Mouse (Mus musculus): ENCODE measurements at regions not wholly inside any gene's neighbourhood (a gene's known extent, or its start where the extent isn't known, plus 50 kb on each side); places are given as distances from the start of the nearest gene placed in this dataset.

- Histone ChIP-seq H3K36me3 (no peaks in the 10 kb centered on the region), H3K27ac (no peak overlapping the region), H3K4me1 (peaks cover 23% of the 10 kb centered on the region), H3K4me3 (no peak overlapping the region), H3K27me3 (ENCODE audit: insufficient read depth, poor library complexity, severe bottlenecking) (no peaks in the 10 kb centered on the region), H3K9me3 (no peaks in the 10 kb centered on the region)
- DNase-seq (ENCODE audit: low spot score): no peak
- WGBS: 85% methylated on average over 8 of the region's 8 CpGs
Observed at GRCm38 (mm10) chr3:101524905-101525304, 79.6 kb downstream of the Atp1a1 start.

DNA sequence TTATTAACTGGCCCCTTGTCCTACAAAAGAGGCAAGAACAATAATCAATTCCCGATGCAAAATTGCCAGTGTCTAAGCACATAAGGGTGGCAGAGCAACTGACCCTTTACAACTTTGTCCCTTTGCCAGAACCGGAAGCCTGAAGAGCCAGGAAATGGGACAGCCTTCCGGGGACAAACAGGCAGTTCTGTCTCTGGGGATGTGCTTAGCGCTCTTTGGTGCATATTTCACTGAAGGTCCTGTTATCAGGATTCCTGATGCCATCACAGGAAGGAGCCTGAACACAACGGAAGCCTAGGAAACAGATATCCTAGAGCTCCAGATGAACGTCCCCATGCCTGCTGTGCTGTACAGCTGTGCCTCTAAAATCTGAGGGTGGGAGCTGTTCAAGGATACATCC is 80.0 kb downstream of the Atp1a1 start:
- Histone ChIP-seq H3K9me3 (no peaks in the 10 kb centered on the region), H3K4me1 (peaks cover 22% of the 10 kb centered on the region), H3K27ac (no peak overlapping the region), H3K36me3 (no peaks in the 10 kb centered on the region), H3K27me3 (ENCODE audit: insufficient read depth, poor library complexity, severe bottlenecking) (no peaks in the 10 kb centered on the region), H3K4me3 (no peak overlapping the region)
- no peak for DNase-seq (ENCODE audit: low spot score)
- WGBS: 50% methylated on average over 6 of the region's 6 CpGs

DNA sequence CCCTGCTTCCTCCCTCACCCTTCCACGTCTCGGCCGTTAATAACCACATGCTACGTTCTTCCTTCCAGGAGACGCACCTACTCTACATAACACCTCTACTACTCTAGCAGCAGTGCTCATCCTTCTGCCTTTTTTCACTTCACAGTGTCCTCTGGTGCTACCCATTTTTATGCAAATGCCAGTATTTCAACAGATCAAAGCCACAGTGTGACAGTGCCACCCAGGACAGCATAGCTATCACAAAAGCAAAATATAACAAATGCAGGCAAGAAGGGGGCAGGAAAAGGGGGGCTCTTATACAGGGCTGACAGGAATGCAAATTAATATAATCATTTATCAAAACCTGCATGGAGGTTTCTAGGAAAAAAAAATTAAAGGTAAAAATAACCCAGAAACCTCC is 81.2 kb downstream of the Atp1a1 start:
- no peak overlapping the region for H3K27ac ChIP-seq
- DNase-seq (ENCODE audit: low spot score): no peak
- 77% methylated on average over 5 of the region's 5 CpGs for WGBS
- no peak overlapping the region for H3K4me3 ChIP-seq
- H3K27me3 ChIP-seq (ENCODE audit: insufficient read depth, poor library complexity, severe bottlenecking): no peaks in the 10 kb centered on the region
- no peaks in the 10 kb centered on the region for H3K36me3 ChIP-seq
- H3K4me1 ChIP-seq: peaks cover 19% of the 10 kb centered on the region
- H3K9me3 ChIP-seq: no peaks in the 10 kb centered on the region

GRCm38 (mm10) chr3:101522246-101522920 is 82.1 kb downstream of the Atp1a1 start:
- H3K4me3 ChIP-seq: no peak overlapping the region
- no peaks in the 10 kb centered on the region for H3K36me3 ChIP-seq
- H3K27me3 ChIP-seq (ENCODE audit: insufficient read depth, poor library complexity, severe bottlenecking): no peaks in the 10 kb centered on the region
- WGBS: 81% methylated on average over 9 of the region's 9 CpGs
- H3K27ac ChIP-seq: no peak overlapping the region
- DNase-seq (ENCODE audit: low spot score): no peak
- H3K4me1 ChIP-seq: peaks cover 17% of the 10 kb centered on the region
- no peaks in the 10 kb centered on the region for H3K9me3 ChIP-seq

GRCm38 (mm10) chr3:101521155-101521554 is 83.3 kb downstream of the Atp1a1 start:
- Histone ChIP-seq H3K27ac (no peak overlapping the region), H3K4me3 (no peak overlapping the region), H3K4me1 (peaks cover 29% of the 10 kb centered on the region), H3K9me3 (no peaks in the 10 kb centered on the region), H3K36me3 (no peaks in the 10 kb centered on the region), H3K27me3 (ENCODE audit: insufficient read depth, poor library complexity, severe bottlenecking) (no peaks in the 10 kb centered on the region)
- WGBS: 76% methylated on average over 5 of the region's 5 CpGs
- DNase-seq (ENCODE audit: low spot score): no peak

DNA sequence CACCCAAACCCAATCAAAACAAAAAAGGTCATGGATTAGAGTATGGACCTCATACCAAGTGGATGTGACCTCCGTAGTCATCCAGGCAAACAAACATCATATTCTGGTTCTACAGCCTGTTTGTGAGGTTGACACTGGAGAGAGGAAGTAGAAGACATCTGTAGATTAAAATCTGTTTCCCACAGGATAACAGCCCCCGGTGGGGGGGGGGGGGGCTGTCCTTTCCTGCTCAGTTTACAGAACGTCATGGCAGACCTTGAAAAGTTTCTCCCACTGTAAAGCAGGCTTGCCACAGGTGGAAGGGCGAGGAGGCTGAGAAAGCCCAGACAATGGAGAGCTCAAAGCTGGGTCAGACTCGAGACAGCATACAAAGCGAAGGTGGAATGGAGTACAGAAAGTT is 84.4 kb downstream of the Atp1a1 start:
- Histone ChIP-seq H3K4me3 (no peak overlapping the region), H3K27ac (no peak overlapping the region), H3K27me3 (ENCODE audit: insufficient read depth, poor library complexity, severe bottlenecking) (no peaks in the 10 kb centered on the region), H3K4me1 (peaks cover 30% of the 10 kb centered on the region), H3K9me3 (no peaks in the 10 kb centered on the region), H3K36me3 (no peaks in the 10 kb centered on the region)
- DNase-seq (ENCODE audit: low spot score): no peak
- WGBS: 64% methylated on average over 6 of the region's 6 CpGs

GRCm38 (mm10) chr3:101519551-101519950 is 84.9 kb downstream of the Atp1a1 start:
- no peaks in the 10 kb centered on the region for H3K27me3 ChIP-seq (ENCODE audit: insufficient read depth, poor library complexity, severe bottlenecking)
- H3K4me3 ChIP-seq: no peak overlapping the region
- H3K9me3 ChIP-seq: no peaks in the 10 kb centered on the region
- peaks cover 25% of the 10 kb centered on the region for H3K4me1 ChIP-seq
- no peak for DNase-seq (ENCODE audit: low spot score)
- 86% methylated on average over 5 of the region's 5 CpGs for WGBS
- no peaks in the 10 kb centered on the region for H3K36me3 ChIP-seq
- H3K27ac ChIP-seq: no peak overlapping the region

DNA sequence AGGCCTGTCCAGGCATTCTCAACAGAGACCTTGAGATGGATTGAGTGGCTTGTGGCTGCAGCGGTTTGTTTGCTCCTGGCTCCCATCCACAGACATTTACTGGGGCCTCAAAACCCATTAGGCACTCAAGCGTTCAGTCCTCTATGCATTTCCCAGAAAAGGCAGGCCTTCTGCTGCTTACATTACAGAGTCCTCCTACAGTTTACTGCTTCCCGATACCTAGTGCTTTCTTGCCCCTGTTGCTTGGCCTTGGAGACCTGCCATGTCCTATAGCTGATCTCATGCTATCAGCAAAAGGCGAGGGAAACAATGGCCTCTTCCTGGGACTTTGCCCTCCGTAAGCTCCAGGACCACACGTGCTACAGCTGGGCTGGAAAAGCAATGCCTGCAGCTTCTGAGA is 85.7 kb downstream of the Atp1a1 start:
- no peaks in the 10 kb centered on the region for H3K27me3 ChIP-seq (ENCODE audit: insufficient read depth, poor library complexity, severe bottlenecking)
- peak overlapping the region; percentile 23; the same call in 1 of the 2 replicates for H3K27ac ChIP-seq
- 63% methylated on average over 6 of the region's 6 CpGs for WGBS
- H3K4me3 ChIP-seq: no peak overlapping the region
- H3K36me3 ChIP-seq: no peaks in the 10 kb centered on the region
- H3K4me1 ChIP-seq: peaks cover 25% of the 10 kb centered on the region
- no peaks in the 10 kb centered on the region for H3K9me3 ChIP-seq
- no peak for DNase-seq (ENCODE audit: low spot score)

DNA sequence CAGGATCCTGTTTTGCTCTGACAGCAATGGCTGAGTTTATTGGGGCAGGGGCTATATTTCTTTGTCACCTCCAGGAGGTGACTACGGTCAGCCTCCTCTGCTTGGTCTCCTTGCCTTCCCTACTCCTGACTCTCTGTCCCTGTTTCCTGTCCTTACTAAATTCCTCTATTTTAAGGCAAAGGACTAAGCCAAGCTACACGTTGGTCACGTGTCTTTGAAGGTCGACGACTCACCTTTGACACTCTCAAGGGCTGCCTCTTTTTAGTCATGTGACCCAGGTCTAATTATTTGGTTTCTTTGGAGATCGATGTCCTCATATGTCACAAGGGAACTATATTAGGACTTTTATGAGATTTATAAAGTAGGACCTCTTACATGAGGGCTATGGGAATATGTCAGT is 86.9 kb downstream of the Atp1a1 start:
- 77% methylated on average over 6 of the region's 6 CpGs for WGBS
- H3K36me3 ChIP-seq: no peaks in the 10 kb centered on the region
- H3K27me3 ChIP-seq (ENCODE audit: insufficient read depth, poor library complexity, severe bottlenecking): no peaks in the 10 kb centered on the region
- DNase-seq (ENCODE audit: low spot score): no peak
- peaks cover 33% of the 10 kb centered on the region for H3K4me1 ChIP-seq
- no peaks in the 10 kb centered on the region for H3K9me3 ChIP-seq
- H3K27ac ChIP-seq: peak overlapping the region; percentile 70
- H3K4me3 ChIP-seq: no peak overlapping the region

- H3K27ac ChIP-seq: peak overlapping the region; percentile 70
- no peaks in the 10 kb centered on the region for H3K36me3 ChIP-seq
- whole genome bisulfite sequencing: 60% methylated on average over 15 of the region's 15 CpGs
- DNase-seq (ENCODE audit: low spot score): no peak
- no peak overlapping the region for H3K4me3 ChIP-seq
- no peaks in the 10 kb centered on the region for H3K27me3 ChIP-seq (ENCODE audit: insufficient read depth, poor library complexity, severe bottlenecking)
- peaks cover 33% of the 10 kb centered on the region for H3K4me1 ChIP-seq
- H3K9me3 ChIP-seq: no peaks in the 10 kb centered on the region
Observed at GRCm38 (mm10) chr3:101516781-101517499, 87.5 kb downstream of the Atp1a1 start.

DNA sequence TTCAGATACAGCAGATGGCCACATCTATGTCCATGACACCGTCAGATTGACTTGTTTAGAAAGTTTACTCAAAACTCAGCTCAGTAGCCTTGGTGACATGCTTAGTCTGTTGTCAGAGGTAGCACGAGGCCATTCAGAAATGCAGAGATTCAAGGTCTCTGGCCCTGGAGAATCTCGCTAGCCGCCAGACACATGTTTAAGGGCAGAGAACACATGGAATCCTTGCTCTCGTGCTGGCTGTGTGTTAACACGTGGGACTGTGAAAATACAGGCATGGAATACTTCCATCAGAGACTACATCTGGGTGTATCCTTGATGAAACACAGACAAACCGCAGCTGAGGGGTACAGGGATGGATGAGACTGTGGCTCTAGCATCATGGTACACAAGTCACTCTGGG is 88.9 kb downstream of the Atp1a1 start:
- 86% methylated on average over 7 of the region's 7 CpGs for WGBS
- no peaks in the 10 kb centered on the region for H3K36me3 ChIP-seq
- H3K4me1 ChIP-seq: peaks cover 33% of the 10 kb centered on the region
- H3K27me3 ChIP-seq (ENCODE audit: insufficient read depth, poor library complexity, severe bottlenecking): no peaks in the 10 kb centered on the region
- H3K9me3 ChIP-seq: no peaks in the 10 kb centered on the region
- no peak overlapping the region for H3K4me3 ChIP-seq
- DNase-seq (ENCODE audit: low spot score): no peak
- no peak overlapping the region; the same call in 1 of the 2 replicates for H3K27ac ChIP-seq

- no peak overlapping the region for H3K4me3 ChIP-seq
- 65% methylated on average over 13 of the region's 13 CpGs for WGBS
- no peaks in the 10 kb centered on the region for H3K36me3 ChIP-seq
- no peak for DNase-seq (ENCODE audit: low spot score)
- no peaks in the 10 kb centered on the region for H3K9me3 ChIP-seq
- peaks cover 35% of the 10 kb centered on the region for H3K4me1 ChIP-seq
- no peaks in the 10 kb centered on the region for H3K27me3 ChIP-seq (ENCODE audit: insufficient read depth, poor library complexity, severe bottlenecking)
- no peak overlapping the region for H3K27ac ChIP-seq
Observed at GRCm38 (mm10) chr3:101513611-101514311, 90.7 kb downstream of the Atp1a1 start.

Measured in heart, embryonic 10.5 days (tissue).